Mouse (Mus musculus): ENCODE results near the gene Gm45062.

- TF ChIP-seq EP300 (IDR thresholded peaks at IDR 0.05; ENCODE audit: low read depth) (no peak), CTCF (IDR thresholded peaks at IDR 0.05; ENCODE audit: low read depth) (no peak)
Observed at GRCm38 (mm10) chr6:8373851-8374250, 114.6 kb downstream of the Gm45062 start.
